Mouse (Mus musculus) embryonic facial prominence, embryonic 12.5 days (tissue): ENCODE data around the gene Ankrd9. TPM values are rescaled to one million over a fixed set of nuclear protein-coding genes. Genes with fewer than 3 reads are reported as not detected.
A peak's percentile ranks its signal among the peaks of the same experiment; 100 is the strongest.

Experiments
- ATAC-seq: fragments of 200-750 bp; cut with Nextera tagmentation; 2 replicates; pipeline ENCODE4 v1.8.0; 2017; ENCODE audit not compliant: insufficient number of reproducible peaks, insufficient read depth, low FRiP score, low TSS enrichment
- H3K27ac ChIP-seq: fragments of 300-500 bp; sonication (generic); 2 replicates; pipeline ENCODE4 v1.5.1; 2016; ENCODE audit warnings: mild to moderate bottlenecking
- H3K27me3 ChIP-seq: fragments of 300-500 bp; sonication (generic); 2 replicates; pipeline ENCODE4 v1.6.1; 2016; ENCODE audit warnings: mild to moderate bottlenecking, moderate library complexity
- H3K36me3 ChIP-seq: fragments of 300-500 bp; sonication (generic); 2 replicates; pipeline ENCODE4 v1.6.1; 2016; ENCODE audit warnings: mild to moderate bottlenecking
- H3K4me1 ChIP-seq: fragments of 300-500 bp; sonication (generic); 2 replicates; pipeline ENCODE4 v1.6.1; 2016
- H3K4me2 ChIP-seq: fragments of 300-500 bp; sonication (generic); replicated peaks from 2 replicates; pipeline ENCODE4 v1.6.1; 2016; ENCODE audit warnings: mild to moderate bottlenecking, moderate library complexity
- H3K4me3 ChIP-seq: fragments of 300-500 bp; sonication (generic); 2 replicates; pipeline ENCODE4 v1.5.1; 2016; ENCODE audit warnings: mild to moderate bottlenecking
- H3K9ac ChIP-seq: fragments of 300-500 bp; sonication (generic); 2 replicates; pipeline ENCODE4 v1.6.1; 2016; ENCODE audit warnings: mild to moderate bottlenecking, moderate library complexity
- H3K9me3 ChIP-seq: fragments of 300-500 bp; sonication (generic); 2 replicates; pipeline ENCODE4 v1.6.1; 2016; ENCODE audit warnings: mild to moderate bottlenecking, moderate library complexity
- WGBS: fragments of 180-500 bp; shearing (Covaris S2); methylation state at CpG from one replicate; pipeline ENCODE4 v1.1.7; 2016; 5-methylcytosine and 5-hydroxymethylcytosine counted together
- polyA plus RNA-seq: library from polyadenylated mRNA; unstranded; fragments of >200 nt; fragmentation: Nextera tagmentation; extraction: Ambion mirVana; gene quantifications from 2 replicates; pipeline ENCODE4 v1.2.1, GENCODE M21; 2016

Gene Ankrd9
- polyA plus RNA-seq = 16.0 and 17.5 TPM in 2 replicates

DNA sequence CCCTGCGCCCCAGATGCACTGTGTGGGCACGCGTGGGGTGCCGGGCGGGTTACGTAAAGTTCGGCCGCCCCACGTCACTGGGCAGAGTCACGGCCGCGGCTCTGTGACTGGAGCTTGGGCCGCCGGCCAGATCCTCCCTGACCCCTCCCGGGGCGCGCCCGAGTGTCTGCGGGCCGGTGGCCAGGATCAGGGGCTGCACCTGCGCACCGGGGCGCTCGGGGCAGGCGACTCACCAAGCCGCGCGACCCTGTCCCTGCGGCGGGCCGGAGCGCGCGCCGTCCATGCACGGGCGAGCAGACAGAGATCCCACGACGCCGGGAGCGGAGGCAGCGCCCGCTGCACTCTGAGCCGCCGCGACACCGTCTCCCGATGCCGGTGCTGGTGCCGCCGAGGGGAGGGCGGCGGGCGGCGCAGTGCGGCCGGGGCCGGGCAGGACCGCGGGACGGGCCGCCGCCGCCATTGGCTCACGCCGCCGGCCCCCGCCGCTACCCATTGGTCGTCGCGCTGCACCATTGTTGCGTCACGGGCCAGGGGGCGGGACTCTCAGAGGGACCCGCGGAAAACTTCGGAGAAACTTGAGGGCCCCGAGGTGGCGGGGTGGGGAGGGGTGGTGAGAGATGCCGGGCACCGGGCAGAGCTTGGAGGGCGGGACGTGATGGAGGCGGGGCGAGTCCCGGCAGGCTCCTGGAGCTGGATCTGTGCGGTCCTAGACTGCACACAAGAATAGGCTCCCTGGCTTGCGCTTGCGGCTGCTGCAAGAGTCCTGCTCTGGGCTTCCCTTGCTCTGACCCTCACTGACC is at the start of gene Ankrd9:
Ankrd9 (minus strand) TSS at position 434 of the 800 bp plus-strand sequence.
- under 1% methylated on average over 84 of the region's 90 CpGs for WGBS
- peaks cover 33% of the 10 kb centered on the region for H3K36me3 ChIP-seq
- ATAC-seq = peak; percentile 96
- H3K9ac ChIP-seq = peak within 1 kb of the TSS; percentile 74
- H3K27me3 ChIP-seq = no peaks in the 10 kb centered on the region; the same call in 1 of the 2 replicates
- H3K4me3 ChIP-seq = peak within 1 kb of the TSS; percentile 73
- peak within 1 kb of the TSS; percentile 72 for H3K27ac ChIP-seq
- H3K4me2 ChIP-seq = peak within 1 kb of the TSS; percentile 89
- H3K4me1 ChIP-seq = peaks cover 9% of the 10 kb centered on the region
- H3K9me3 ChIP-seq = no peaks in the 10 kb centered on the region

DNA sequence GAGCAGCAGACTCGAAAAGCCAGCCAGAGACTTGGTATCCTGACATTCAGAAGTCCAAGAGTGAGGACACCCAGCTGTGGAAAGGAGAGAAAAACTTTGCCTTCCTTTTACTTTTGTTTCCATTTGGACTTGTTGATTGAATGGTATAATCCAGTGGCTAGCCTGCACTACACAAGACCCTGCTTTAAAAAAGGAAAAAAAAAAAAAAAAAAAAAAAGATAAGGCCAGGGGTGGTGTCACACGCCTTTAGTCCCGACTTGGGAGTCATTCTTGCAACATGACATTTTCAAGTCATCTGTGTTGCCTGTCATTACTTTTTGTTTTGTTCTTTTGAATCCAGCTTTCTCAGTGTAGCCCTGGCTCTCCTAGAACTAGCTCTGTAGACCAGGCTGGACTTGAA is 42.7 kb upstream of the Ankrd9 start:
- Histone ChIP-seq H3K27ac (no peak overlapping the region), H3K4me3 (no peak overlapping the region), H3K27me3 (no peaks in the 10 kb centered on the region), H3K4me1 (no peaks in the 10 kb centered on the region), H3K9me3 (no peaks in the 10 kb centered on the region), H3K9ac (no peak overlapping the region), H3K4me2 (no peak overlapping the region), H3K36me3 (no peaks in the 10 kb centered on the region)
- ATAC-seq = no peak
- WGBS = 68% methylated on average over 3 of the region's 3 CpGs

DNA sequence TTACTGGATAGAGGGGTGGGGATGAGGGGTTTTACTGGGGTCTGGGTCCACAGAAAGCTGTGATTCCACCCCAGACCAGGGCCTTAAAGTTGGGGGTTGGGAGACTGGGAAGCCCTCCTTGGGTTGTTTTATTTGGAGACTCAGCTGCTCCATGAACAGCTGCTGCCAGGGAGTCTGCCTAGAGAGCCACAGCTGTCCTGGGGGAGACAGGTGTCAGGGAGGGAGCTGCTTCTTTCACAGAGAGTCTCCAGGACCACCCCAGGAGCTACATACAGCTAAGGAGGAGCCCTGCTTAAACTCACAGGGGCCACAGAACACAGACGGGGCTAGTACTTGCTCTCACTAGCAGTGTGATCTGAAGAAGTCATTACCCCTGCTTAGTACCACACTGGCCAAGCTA is 42.3 kb upstream of the Ankrd9 start:
- no peak overlapping the region for H3K4me3 ChIP-seq
- H3K9ac ChIP-seq = no peak overlapping the region
- ATAC-seq = 0 out of 2 replicates have a peak, but pooled peaks have one; percentile 47
- H3K4me2 ChIP-seq = no peak overlapping the region
- no peaks in the 10 kb centered on the region for H3K9me3 ChIP-seq
- H3K36me3 ChIP-seq = no peaks in the 10 kb centered on the region
- H3K4me1 ChIP-seq = 0 out of 2 replicates have a peak, but pooled peaks cover under 1% of the 10 kb centered on the region
- no peaks in the 10 kb centered on the region for H3K27me3 ChIP-seq
- no peak overlapping the region for H3K27ac ChIP-seq
- WGBS = 15% methylated on average over 1 of the region's 1 CpGs

DNA sequence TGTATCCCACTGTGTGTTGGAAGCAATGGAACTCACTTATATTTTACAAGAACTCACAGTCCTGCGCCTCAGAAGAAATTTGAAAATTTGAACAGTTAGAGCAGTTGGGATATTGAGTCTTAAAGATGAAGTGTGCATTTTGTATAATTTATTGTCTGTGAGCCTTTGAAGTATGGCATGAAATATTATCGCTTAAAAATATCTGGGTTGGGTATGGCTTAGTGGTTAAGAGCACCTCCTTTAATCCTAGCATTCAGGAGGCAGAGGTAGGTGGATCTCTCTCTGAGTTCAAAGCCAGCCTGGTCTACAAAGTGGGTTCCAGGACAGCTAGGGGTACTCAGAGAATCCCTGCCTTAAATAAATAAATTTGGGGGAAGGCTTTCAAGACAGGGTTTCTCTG is 40.2 kb upstream of the Ankrd9 start:
- H3K9ac ChIP-seq = no peak overlapping the region
- WGBS = 93% methylated on average over 2 of the region's 2 CpGs
- ATAC-seq = no peak

DNA sequence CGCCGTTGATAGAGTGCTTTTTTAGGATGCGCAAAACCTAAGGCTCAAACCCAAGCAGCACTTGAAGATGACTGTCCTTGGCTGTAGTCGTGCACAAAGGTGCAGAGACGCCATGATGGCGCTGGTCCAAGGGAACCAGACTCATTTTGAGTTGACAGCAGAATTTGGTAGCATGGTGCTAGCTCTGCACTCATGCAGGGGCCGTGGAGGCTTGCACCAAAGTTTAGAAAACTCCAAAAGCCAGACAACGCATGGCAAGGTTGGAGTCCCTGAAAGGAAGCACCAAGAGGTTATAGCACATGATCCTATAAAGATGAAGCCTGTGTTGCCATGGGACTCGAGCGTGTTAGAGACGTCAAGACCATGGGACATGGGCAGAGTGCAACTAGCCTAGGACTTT is 39.2 kb upstream of the Ankrd9 start:
- Histone ChIP-seq H3K9ac (no peak overlapping the region), H3K4me1 (0 out of 2 replicates have a peak, but pooled peaks cover 4% of the 10 kb centered on the region), H3K27me3 (no peaks in the 10 kb centered on the region), H3K27ac (no peak overlapping the region), H3K36me3 (no peaks in the 10 kb centered on the region), H3K4me2 (no peak overlapping the region), H3K4me3 (no peak overlapping the region), H3K9me3 (no peaks in the 10 kb centered on the region)
- 88% methylated on average over 11 of the region's 11 CpGs for WGBS
- ATAC-seq = no peak

More for the DNA sequence above, 40.2 kb upstream of the Ankrd9 start:
- Histone ChIP-seq H3K9me3 (no peaks in the 10 kb centered on the region), H3K27me3 (no peaks in the 10 kb centered on the region), H3K4me1 (0 out of 2 replicates have a peak, but pooled peaks cover 4% of the 10 kb centered on the region), H3K36me3 (no peaks in the 10 kb centered on the region), H3K27ac (no peak overlapping the region), H3K4me2 (no peak overlapping the region), H3K4me3 (no peak overlapping the region)

DNA sequence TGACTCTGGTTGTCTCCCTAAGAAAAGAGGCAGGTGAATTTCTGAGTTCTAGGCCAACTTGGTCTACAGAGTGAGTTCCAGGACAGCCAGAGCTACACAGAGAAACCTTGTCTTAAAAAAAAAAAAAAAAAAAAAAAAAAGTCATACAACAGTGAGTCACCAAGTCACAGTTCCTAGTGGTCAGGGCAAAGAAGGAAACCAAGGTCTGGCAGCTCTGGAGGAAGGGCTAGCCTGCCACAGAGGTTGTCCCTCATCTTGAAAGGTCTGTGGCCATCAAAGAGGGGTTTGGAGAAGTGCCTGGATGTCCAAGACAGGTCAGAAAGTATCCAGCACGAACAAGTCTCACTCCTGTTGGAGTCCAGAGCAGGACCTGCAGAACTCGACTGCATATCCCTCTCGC is 38.0 kb upstream of the Ankrd9 start:
- no peak overlapping the region for H3K27ac ChIP-seq
- no peak overlapping the region for H3K9ac ChIP-seq
- no peak overlapping the region for H3K4me3 ChIP-seq
- H3K4me1 ChIP-seq = 0 out of 2 replicates have a peak, but pooled peaks cover 4% of the 10 kb centered on the region
- no peaks in the 10 kb centered on the region for H3K9me3 ChIP-seq
- H3K27me3 ChIP-seq = no peaks in the 10 kb centered on the region
- H3K36me3 ChIP-seq = no peaks in the 10 kb centered on the region
- 87% methylated on average over 3 of the region's 3 CpGs for WGBS
- no peak overlapping the region for H3K4me2 ChIP-seq
- ATAC-seq = no peak

DNA sequence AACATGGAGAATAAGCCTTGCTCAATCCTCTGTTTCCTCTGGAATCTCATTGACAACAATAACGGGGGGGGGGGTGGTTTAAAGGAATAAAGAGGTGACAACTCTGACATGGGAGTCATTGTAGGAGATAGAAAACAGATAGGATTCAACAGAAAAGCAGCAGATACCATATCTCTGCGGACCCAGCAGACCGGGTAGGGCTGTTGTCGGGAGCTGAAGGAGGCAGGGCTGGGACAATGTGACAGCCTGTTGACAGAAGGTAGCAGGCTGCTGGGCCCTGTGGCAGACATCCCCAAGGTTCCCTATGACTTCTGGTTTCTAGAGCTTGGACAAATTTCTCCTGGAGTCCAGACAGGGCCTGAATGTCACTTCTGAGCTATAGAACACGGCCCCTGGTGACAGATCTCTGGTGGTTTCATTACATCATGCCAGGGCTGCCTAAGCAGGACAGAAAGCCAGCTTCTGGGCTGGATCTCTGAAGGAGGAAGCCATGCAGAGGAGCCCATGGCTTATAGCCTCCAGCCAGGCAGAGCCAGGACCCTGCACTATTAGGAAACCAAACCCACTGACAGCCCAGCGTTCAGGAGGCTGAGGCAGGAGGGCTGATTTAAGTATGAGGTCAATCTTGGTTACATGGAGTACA is 30.9 kb upstream of the Ankrd9 start:
- no peaks in the 10 kb centered on the region for H3K36me3 ChIP-seq
- H3K9me3 ChIP-seq = no peaks in the 10 kb centered on the region
- no peak overlapping the region for H3K9ac ChIP-seq
- no peak overlapping the region for H3K4me3 ChIP-seq
- no peaks in the 10 kb centered on the region for H3K27me3 ChIP-seq
- H3K4me1 ChIP-seq = peaks cover 27% of the 10 kb centered on the region
- no peak for ATAC-seq
- 0 out of 2 replicates have a peak overlapping the region, but pooled peaks have one; percentile 17 for H3K27ac ChIP-seq
- H3K4me2 ChIP-seq = no peak overlapping the region
- 74% methylated on average over 6 of the region's 6 CpGs for WGBS

DNA sequence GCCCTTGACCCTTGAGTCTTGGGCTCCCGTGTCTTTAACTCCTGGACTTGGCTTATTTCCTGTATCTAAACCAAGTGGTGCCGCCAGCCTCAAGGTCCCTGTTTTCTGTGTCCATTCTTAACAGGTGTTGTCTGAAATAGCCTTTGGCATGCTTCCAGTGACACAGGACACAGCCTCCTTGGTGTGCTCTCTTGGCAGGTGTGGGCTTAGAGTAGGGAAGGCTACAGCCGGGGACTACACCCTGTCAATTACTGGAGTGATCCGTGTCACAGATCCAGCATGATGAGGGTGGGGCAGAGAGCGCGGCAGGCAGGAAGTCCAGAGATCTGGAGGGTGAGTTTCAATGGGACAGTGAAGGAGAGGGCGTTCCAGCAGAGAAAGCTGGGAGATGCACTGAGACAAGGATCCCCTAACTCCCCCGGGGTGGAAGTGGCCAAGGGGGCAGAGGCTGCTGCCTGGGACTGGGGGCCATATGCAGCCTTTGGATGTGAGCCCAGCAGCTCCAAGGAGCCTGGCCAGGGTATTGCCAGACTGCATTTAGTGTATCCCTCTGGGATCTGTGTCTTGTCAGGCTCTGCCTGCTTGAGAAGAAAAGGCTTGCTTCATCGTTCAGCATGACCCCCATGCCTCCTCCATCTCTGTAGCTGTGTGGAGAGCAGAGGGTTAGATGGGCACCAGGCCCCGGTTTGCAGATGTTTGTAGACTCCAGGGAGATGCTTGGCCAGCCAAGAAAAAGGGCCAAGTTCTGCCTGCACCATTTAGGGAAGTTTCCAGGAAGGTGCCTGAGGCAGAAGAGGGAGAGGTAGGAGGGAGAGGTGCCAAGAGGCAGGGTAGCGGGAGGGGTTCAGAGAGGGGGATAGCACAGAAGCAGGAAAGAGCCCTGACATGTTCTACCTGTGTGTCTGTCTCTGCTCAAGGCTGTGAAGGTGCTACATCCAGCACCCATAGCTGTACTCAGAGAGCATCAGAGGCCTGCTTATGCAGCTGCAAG is 30.0 kb upstream of the Ankrd9 start:
- Histone ChIP-seq H3K9ac (no peak overlapping the region), H3K9me3 (no peaks in the 10 kb centered on the region), H3K4me2 (no peak overlapping the region), H3K27me3 (no peaks in the 10 kb centered on the region), H3K27ac (peak overlapping the region; percentile 26), H3K4me1 (peaks cover 27% of the 10 kb centered on the region), H3K36me3 (no peaks in the 10 kb centered on the region), H3K4me3 (no peak overlapping the region)
- no peak for ATAC-seq
- WGBS = 61% methylated on average over 11 of the region's 11 CpGs

DNA sequence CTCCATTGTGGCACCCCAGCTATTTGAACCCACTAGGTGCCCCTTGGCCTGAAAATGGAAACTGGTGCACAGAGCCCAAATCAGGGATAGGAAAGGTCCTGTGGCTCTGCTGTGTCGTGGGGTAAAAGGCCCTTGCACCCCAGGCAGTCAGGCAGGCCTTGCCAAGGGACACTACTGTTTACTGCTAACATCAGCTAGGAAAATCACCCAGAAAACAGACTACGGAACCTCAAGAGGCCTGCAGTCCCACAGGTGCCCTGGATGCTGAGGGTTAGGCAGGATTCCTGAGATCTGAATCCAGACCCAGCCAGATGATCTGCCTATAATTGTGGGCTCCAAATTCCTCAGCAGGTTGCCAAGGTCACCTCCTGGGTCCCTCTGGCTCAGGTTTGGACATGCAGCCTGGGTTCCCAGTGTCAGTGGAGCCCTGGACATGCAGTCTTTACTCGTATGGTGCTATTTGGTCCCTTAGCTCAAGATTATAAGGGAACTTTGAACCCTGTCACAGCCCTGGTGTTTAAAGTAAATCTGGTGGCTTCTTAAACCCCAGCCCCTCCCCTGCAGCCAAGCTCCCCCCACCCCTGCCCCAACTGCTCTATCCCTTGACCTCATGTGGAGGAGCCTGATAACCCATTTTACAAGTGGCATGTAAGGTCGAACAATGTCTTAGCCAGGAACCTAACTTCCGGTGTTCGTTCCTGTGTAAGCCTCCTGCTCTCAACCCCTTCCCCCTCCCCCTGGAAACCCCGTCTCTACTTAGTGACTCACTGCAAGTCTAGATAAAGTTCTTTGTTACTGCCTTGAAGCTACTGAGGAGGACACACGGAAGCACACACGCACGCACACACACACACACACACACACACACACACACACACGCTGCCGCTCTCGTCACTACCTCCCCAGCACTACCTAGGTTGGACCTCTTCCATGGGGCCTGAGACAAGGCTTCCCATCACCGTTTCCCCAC is 28.6 kb upstream of the Ankrd9 start:
- no peaks in the 10 kb centered on the region for H3K9me3 ChIP-seq
- no peaks in the 10 kb centered on the region for H3K36me3 ChIP-seq
- peaks cover 27% of the 10 kb centered on the region for H3K4me1 ChIP-seq
- H3K4me3 ChIP-seq = no peak overlapping the region
- H3K27ac ChIP-seq = no peak overlapping the region
- WGBS = 77% methylated on average over 14 of the region's 14 CpGs
- H3K4me2 ChIP-seq = no peak overlapping the region
- H3K27me3 ChIP-seq = no peaks in the 10 kb centered on the region
- H3K9ac ChIP-seq = no peak overlapping the region
- ATAC-seq = no peak

DNA sequence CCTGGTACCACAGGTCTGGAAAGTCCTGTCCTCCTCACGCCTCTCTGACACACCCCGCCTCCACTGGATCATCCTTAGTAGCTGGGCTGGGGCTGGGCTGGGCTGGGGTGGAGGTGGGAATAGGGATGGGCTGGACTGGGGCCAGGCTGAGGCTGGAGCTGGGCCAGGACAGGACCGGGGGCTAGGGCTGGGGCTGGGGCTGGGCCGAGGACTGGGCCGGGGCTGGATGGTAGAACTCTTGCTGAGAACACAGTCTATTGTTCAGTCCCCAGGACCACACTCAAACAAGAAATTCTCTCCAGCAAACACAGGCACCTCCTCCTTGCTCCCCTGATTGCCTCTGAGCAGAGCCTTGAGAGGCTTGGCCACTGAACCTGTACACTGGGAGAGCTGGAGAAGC is 27.5 kb upstream of the Ankrd9 start:
- H3K27me3 ChIP-seq = no peaks in the 10 kb centered on the region
- H3K4me1 ChIP-seq = peaks cover 27% of the 10 kb centered on the region
- no peak overlapping the region for H3K4me3 ChIP-seq
- no peak overlapping the region for H3K27ac ChIP-seq
- no peak overlapping the region for H3K4me2 ChIP-seq
- ATAC-seq = no peak
- H3K9ac ChIP-seq = no peak overlapping the region
- H3K9me3 ChIP-seq = no peaks in the 10 kb centered on the region
- 78% methylated on average over 5 of the region's 5 CpGs for WGBS
- H3K36me3 ChIP-seq = no peaks in the 10 kb centered on the region
